ENCODE assay signal across 20 mouse cellular contexts in genomic region chr8:9171848-9172247, GRCm38 (mm10).
DNase-seq lines count a peak whose midpoint lies in the region; ATAC-seq and TF ChIP-seq lines count a peak whose summit lies in the region.
"Had no signal": no experiment of that assay in that cellular context is flagged by ENCODE, and none has a peak within 500 bp of the region (broad histone marks: within the 10 kb centered on the region; RNA-seq: fewer than 3 reads in every experiment).

No protein-coding gene starts in this region.

- no peak for TF ChIP-seq CTCF in intestine, postnatal 0 days (IDR thresholded peaks at IDR 0.05; ENCODE audit: low read depth)
- no peak for TF ChIP-seq CTCF in lung, postnatal 0 days (IDR thresholded peaks at IDR 0.05)

- ATAC-seq in intestine, embryonic 14.5 days (replicated peaks; ENCODE audit: low FRiP score, low TSS enrichment, low read depth), result 0 out of 2 replicates have a peak, but pooled peaks have one; percentile 33
- no peak for ATAC-seq in intestine, postnatal 0 days
- peak; percentile 73 for ATAC-seq in intestine, embryonic 15.5 days
- ATAC-seq in lung, postnatal 0 days, result peak; percentile 69
- peak; percentile 57 for ATAC-seq in stomach, embryonic 16.5 days (ENCODE audit: insufficient read depth, low FRiP score)
- ATAC-seq: forebrain, embryonic 16.5 days had no signal

- WGBS in intestine, embryonic 14.5 days, result 47% methylated on average over 5 of the region's 5 CpGs
- WGBS in intestine, postnatal 0 days, result 38% methylated on average over 5 of the region's 5 CpGs
- WGBS in intestine, embryonic 15.5 days, result 54% methylated on average over 5 of the region's 5 CpGs
- WGBS in lung, postnatal 0 days, result 47% methylated on average over 5 of the region's 5 CpGs
- 53% methylated on average over 5 of the region's 5 CpGs for WGBS in stomach, embryonic 16.5 days

- no peak overlapping the region for H3K4me2 ChIP-seq in intestine, embryonic 14.5 days (ENCODE audit: low read length)
- H3K4me2 ChIP-seq in intestine, postnatal 0 days (replicated peaks; ENCODE audit: low read depth), result no peak overlapping the region
- H3K4me2 ChIP-seq in intestine, embryonic 15.5 days (replicated peaks), result no peak overlapping the region
- H3K4me2 ChIP-seq in lung, postnatal 0 days (replicated peaks; ENCODE audit: low read depth, low read length), result no peak overlapping the region
- no peak overlapping the region for H3K4me2 ChIP-seq in stomach, embryonic 16.5 days (ENCODE audit: low read depth, low read length)
- H3K4me2 ChIP-seq: embryonic facial prominence, embryonic 15.5 days; heart, embryonic 12.5 days; hindbrain, embryonic 14.5 days had no signal

- no peaks in the 10 kb centered on the region for H3K27me3 ChIP-seq in intestine, embryonic 14.5 days (replicated peaks; ENCODE audit: control insufficient read depth, insufficient read depth, low read length)
- no peaks in the 10 kb centered on the region for H3K27me3 ChIP-seq in intestine, postnatal 0 days (replicated peaks; ENCODE audit: control insufficient read depth, insufficient read depth, low read length)
- no peaks in the 10 kb centered on the region for H3K27me3 ChIP-seq in intestine, embryonic 15.5 days (replicated peaks)
- H3K27me3 ChIP-seq in lung, postnatal 0 days (replicated peaks; ENCODE audit: insufficient read depth, low read length), result no peaks in the 10 kb centered on the region
- no peaks in the 10 kb centered on the region for H3K27me3 ChIP-seq in stomach, embryonic 16.5 days (ENCODE audit: control insufficient read depth, insufficient read depth, low read length)
- H3K27me3 ChIP-seq: embryonic facial prominence, embryonic 15.5 days had no signal

- H3K36me3 ChIP-seq in intestine, embryonic 14.5 days (ENCODE audit: control insufficient read depth, insufficient read depth, low read length), result no peaks in the 10 kb centered on the region
- no peaks in the 10 kb centered on the region for H3K36me3 ChIP-seq in intestine, postnatal 0 days (ENCODE audit: control insufficient read depth, insufficient read depth)
- H3K36me3 ChIP-seq in intestine, embryonic 15.5 days, result no peaks in the 10 kb centered on the region
- H3K36me3 ChIP-seq in lung, postnatal 0 days (ENCODE audit: insufficient read depth, low read length), result no peaks in the 10 kb centered on the region
- H3K36me3 ChIP-seq in stomach, embryonic 16.5 days (ENCODE audit: control insufficient read depth, insufficient read depth, low read length), result no peaks in the 10 kb centered on the region
- H3K36me3 ChIP-seq: embryonic facial prominence, embryonic 15.5 days; heart, embryonic 12.5 days had no signal

- H3K9ac ChIP-seq in intestine, embryonic 14.5 days (ENCODE audit: low read length), result no peak overlapping the region
- H3K9ac ChIP-seq in intestine, postnatal 0 days (ENCODE audit: low read depth, low read length), result no peak overlapping the region
- no peak overlapping the region for H3K9ac ChIP-seq in intestine, embryonic 15.5 days
- H3K9ac ChIP-seq in lung, postnatal 0 days (replicated peaks; ENCODE audit: low read depth), result no peak overlapping the region
- H3K9ac ChIP-seq in stomach, embryonic 16.5 days (ENCODE audit: low read length), result no peak overlapping the region
- H3K9ac ChIP-seq: embryonic facial prominence, embryonic 15.5 days; heart, embryonic 12.5 days; hindbrain, embryonic 14.5 days had no signal

- no peak for TF ChIP-seq EP300 in lung, postnatal 0 days (IDR thresholded peaks at IDR 0.05)

- no peak overlapping the region for H3K27ac ChIP-seq in intestine, embryonic 14.5 days (ENCODE audit: low read depth)
- H3K27ac ChIP-seq in intestine, postnatal 0 days (ENCODE audit: low read depth, low read length), result no peak overlapping the region
- H3K27ac ChIP-seq in intestine, embryonic 15.5 days, result no peak overlapping the region
- H3K27ac ChIP-seq in lung, postnatal 0 days (ENCODE audit: low read length), result no peak overlapping the region
- H3K27ac ChIP-seq in stomach, embryonic 16.5 days (ENCODE audit: low read length), result no peak overlapping the region
- H3K27ac ChIP-seq: embryonic facial prominence, embryonic 15.5 days; hindbrain, embryonic 14.5 days; left cerebral cortex, adult 2 months had no signal

- no peak overlapping the region for H3K4me3 ChIP-seq in intestine, embryonic 14.5 days (ENCODE audit: low read depth, low read length)
- H3K4me3 ChIP-seq in intestine, postnatal 0 days (ENCODE audit: low read depth, low read length), result no peak overlapping the region
- H3K4me3 ChIP-seq in intestine, embryonic 15.5 days (replicated peaks), result no peak overlapping the region
- no peak overlapping the region for H3K4me3 ChIP-seq in lung, postnatal 0 days (ENCODE audit: low read depth, low read length)
- no peak overlapping the region for H3K4me3 ChIP-seq in stomach, embryonic 16.5 days (replicated peaks; ENCODE audit: low read length)
- H3K4me3 ChIP-seq: embryonic facial prominence, embryonic 15.5 days; heart, embryonic 12.5 days; left cerebral cortex, adult 2 months had no signal

- no peaks in the 10 kb centered on the region for H3K9me3 ChIP-seq in intestine, embryonic 14.5 days (ENCODE audit: control insufficient read depth, low read length)
- H3K9me3 ChIP-seq in intestine, postnatal 0 days (ENCODE audit: control insufficient read depth), result no peaks in the 10 kb centered on the region
- H3K9me3 ChIP-seq in intestine, embryonic 15.5 days, result no peaks in the 10 kb centered on the region
- H3K9me3 ChIP-seq in lung, postnatal 0 days (ENCODE audit: low read length), result no peaks in the 10 kb centered on the region
- H3K9me3 ChIP-seq in stomach, embryonic 16.5 days (replicated peaks; ENCODE audit: control insufficient read depth, low read length), result no peaks in the 10 kb centered on the region
- H3K9me3 ChIP-seq: embryonic facial prominence, embryonic 15.5 days had no signal

- H3K4me1 ChIP-seq in intestine, embryonic 14.5 days (replicated peaks; ENCODE audit: control insufficient read depth, insufficient read depth, low read length), result no peaks in the 10 kb centered on the region; the same call in 1 of the 2 replicates
- H3K4me1 ChIP-seq in intestine, postnatal 0 days (replicated peaks; ENCODE audit: control insufficient read depth, insufficient read depth, low read length), result no peaks in the 10 kb centered on the region
- H3K4me1 ChIP-seq in intestine, embryonic 15.5 days (replicated peaks), result peaks cover 7% of the 10 kb centered on the region
- no peaks in the 10 kb centered on the region for H3K4me1 ChIP-seq in lung, postnatal 0 days (ENCODE audit: insufficient read depth, low read depth, low read length)
- peaks cover 5% of the 10 kb centered on the region; the same call in 1 of the 2 replicates for H3K4me1 ChIP-seq in stomach, embryonic 16.5 days (ENCODE audit: control insufficient read depth, insufficient read depth, low read length)
- H3K4me1 ChIP-seq: heart, embryonic 12.5 days had no signal

- no peak for DNase-seq in intestine, embryonic 14.5 days (ENCODE audit: low spot score)
- DNase-seq in lung, postnatal 0 days (ENCODE audit: low spot score), result peak; percentile 59
- no peak for DNase-seq in thymus, postnatal 36 days
- no peak for DNase-seq in adrenal gland, adult 18-20 months (ENCODE audit: low spot score in 2 of 2)
- DNase-seq: adrenal gland, adult 2 months; B cell, adult 2 months; cerebellum, adult 9-10 months; kidney, adult 18-20 months; kidney, postnatal 10 days; left cerebral cortex, postnatal 4 days; liver; right cerebral cortex, postnatal 25 days had no signal
